Mouse (Mus musculus): ENCODE measurements around the gene Ip6k1.

The Ip6k1 gene

GRCm38 (mm10) chr9:108094998-108095411 is 92.7 kb downstream of the Ip6k1 start:
- no peak for DNase-seq (ENCODE audit: low read depth, low spot score)

GRCm38 (mm10) chr9:108095518-108095917 is 93.2 kb downstream of the Ip6k1 start:
- DNase-seq (ENCODE audit: low read depth, low spot score), result peak; percentile 77

DNA sequence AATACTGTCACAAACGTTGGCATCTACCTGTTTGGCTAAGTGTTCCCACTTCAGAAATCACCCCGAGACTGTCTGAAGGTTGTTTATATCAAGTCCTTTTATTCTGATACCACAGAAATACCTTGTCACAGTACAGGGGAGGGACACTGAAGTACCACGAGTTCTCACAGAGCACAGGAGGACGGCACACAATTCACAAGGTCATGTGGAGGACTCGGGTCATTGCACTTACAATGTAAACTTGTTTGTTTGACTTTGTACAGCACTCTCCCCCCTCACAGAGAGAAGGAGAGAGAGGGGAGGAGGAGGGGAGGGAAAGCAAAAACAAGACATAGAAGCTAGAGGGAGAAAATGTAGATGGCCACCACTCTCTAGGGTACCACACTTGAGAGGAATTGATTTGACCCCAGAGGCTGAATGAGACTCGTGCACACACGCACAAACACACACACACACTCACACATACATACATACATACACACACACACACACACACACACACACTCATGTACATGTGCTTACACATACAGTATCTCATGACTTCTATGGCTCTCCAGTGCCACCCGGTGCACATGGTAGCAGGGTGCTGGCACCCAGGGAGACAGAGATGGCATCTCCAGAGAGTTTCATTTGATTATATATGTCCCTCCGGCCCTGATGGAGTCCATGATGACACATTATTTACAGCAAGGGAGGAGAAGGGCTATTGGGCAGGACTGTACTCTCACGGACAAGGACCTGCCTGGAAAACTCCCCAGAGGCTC is 93.8 kb downstream of the Ip6k1 start:
- no peak for DNase-seq (ENCODE audit: low read depth, low spot score)

Data from R1 (cell line).